Mouse (Mus musculus) heart, adult 9 months (tissue): ENCODE results near the gene Pcp4l1.
A peak's percentile ranks its signal among the peaks of the same experiment; 100 is the strongest.

Experiments used
- DNase-seq, 2 experiments: peaks; one replicate each; pipeline ENCODE4 v3.0.0; 2022; ENCODE audit warnings: low spot score in 2 of 2

The Pcp4l1 gene

GRCm38 (mm10) chr1:171187851-171188700 is 8.0 kb downstream of the Pcp4l1 start:
- DNase-seq: no peak

- DNase-seq: no peak
These were observed 10.4 kb downstream of the Pcp4l1 start for GRCm38 (mm10) chr1:171185655-171186054.

- DNase-seq: peak in 1 of 2 experiments; percentile 66
These were observed 11.8 kb downstream of the Pcp4l1 start for GRCm38 (mm10) chr1:171184314-171184713.

GRCm38 (mm10) chr1:171183620-171184019 is 12.4 kb downstream of the Pcp4l1 start:
- peak; percentile 74 to 78 for DNase-seq

- DNase-seq: no peak
These were observed 13.0 kb downstream of the Pcp4l1 start for GRCm38 (mm10) chr1:171183025-171183424.

GRCm38 (mm10) chr1:171179487-171180171 is 16.4 kb downstream of the Pcp4l1 start:
- no peak for DNase-seq

GRCm38 (mm10) chr1:171172779-171173178 is 23.3 kb downstream of the Pcp4l1 start:
- DNase-seq: no peak

- DNase-seq: peak; percentile 52 to 82
These were observed 24.9 kb downstream of the Pcp4l1 start for GRCm38 (mm10) chr1:171171138-171171537.

- DNase-seq: no peak
These were observed 26.2 kb downstream of the Pcp4l1 start for GRCm38 (mm10) chr1:171169913-171170312.

- no peak for DNase-seq
These were observed 27.2 kb downstream of the Pcp4l1 start for GRCm38 (mm10) chr1:171168906-171169305.

- no peak for DNase-seq
These were observed 30.3 kb downstream of the Pcp4l1 start for GRCm38 (mm10) chr1:171165629-171166345.

GRCm38 (mm10) chr1:171164258-171164657 is 31.8 kb downstream of the Pcp4l1 start:
- DNase-seq: peak; percentile 16 to 39

- DNase-seq: no peak
These were observed 33.5 kb downstream of the Pcp4l1 start for GRCm38 (mm10) chr1:171162526-171162925.

GRCm38 (mm10) chr1:171159485-171159975 is 36.5 kb downstream of the Pcp4l1 start:
- no peak for DNase-seq

GRCm38 (mm10) chr1:171157965-171158364 is 38.1 kb downstream of the Pcp4l1 start:
- DNase-seq: no peak

- no peak for DNase-seq
These were observed 39.4 kb downstream of the Pcp4l1 start for GRCm38 (mm10) chr1:171156644-171157043.

- DNase-seq: no peak
These were observed 44.1 kb downstream of the Pcp4l1 start for GRCm38 (mm10) chr1:171151966-171152365.

GRCm38 (mm10) chr1:171150838-171151391 is 45.2 kb downstream of the Pcp4l1 start:
- DNase-seq: peak in 1 of 2 experiments; percentile 28

- peak; percentile 93 to 96 for DNase-seq
These were observed 45.9 kb downstream of the Pcp4l1 start, which contains the start of the genes Sdhc and Mpz for GRCm38 (mm10) chr1:171149974-171150760. TSS of gene Sdhc (minus strand) at chr1:171150603. TSS of gene Mpz (plus strand) at chr1:171150711.

GRCm38 (mm10) chr1:171142981-171143380 is 53.1 kb downstream of the Pcp4l1 start:
- DNase-seq: peak in 1 of 2 experiments; percentile 31
